Mouse (Mus musculus) embryo, embryonic 11 days (tissue): ENCODE data around the gene Cfap46.

Source experiments
- DNase-seq: peaks from one replicate; pipeline ENCODE4 v3.0.0-alpha.2; 2015

Cfap46 gene

GRCm38 (mm10) chr7:139579261-139579905 is 104.2 kb downstream of the Cfap46 start:
- DNase-seq, result no peak

GRCm38 (mm10) chr7:139576064-139576686 is 107.4 kb downstream of the Cfap46 start:
- DNase-seq, result no peak

- DNase-seq, result no peak
Measured at GRCm38 (mm10) chr7:139572665-139573064, 111.0 kb downstream of the Cfap46 start.

GRCm38 (mm10) chr7:139570788-139571187 is 112.8 kb downstream of the Cfap46 start:
- no peak for DNase-seq

GRCm38 (mm10) chr7:139566533-139566932 is 117.1 kb downstream of the Cfap46 start:
- DNase-seq, result no peak

GRCm38 (mm10) chr7:139565998-139566397 is 117.6 kb downstream of the Cfap46 start:
- no peak for DNase-seq

- no peak for DNase-seq
Measured at GRCm38 (mm10) chr7:139564161-139564560, 119.5 kb downstream of the Cfap46 start.

GRCm38 (mm10) chr7:139563425-139563824 is 120.2 kb downstream of the Cfap46 start:
- no peak for DNase-seq

GRCm38 (mm10) chr7:139559659-139560058 is 124.0 kb downstream of the Cfap46 start:
- no peak for DNase-seq

GRCm38 (mm10) chr7:139556746-139557526 is 126.7 kb downstream of the Cfap46 start:
- DNase-seq, result peak; percentile 30

GRCm38 (mm10) chr7:139556331-139556730 is 127.3 kb downstream of the Cfap46 start:
- peak; percentile 34 for DNase-seq

GRCm38 (mm10) chr7:139551519-139551918 is 132.1 kb downstream of the Cfap46 start:
- no peak for DNase-seq
